Mouse (Mus musculus) embryonic stem cell, embryonic (primary cell): Measurements from ENCODE around the gene Rin2.

Experiments used
- CTCF ChIA-PET, 4 experiments: fragments of 300-600 bp in 2 of 4; fragments of 350-600 bp in 2 of 4; sonication (Branson Sonifier 250); formaldehyde crosslinking; loops; one replicate each; lab custom pipeline; 2022; ENCODE audit warnings: inconsistent platforms in 2 of 4; lab: Charles Lee
- POLR2A ChIA-PET, 4 experiments: fragments of 300-600 bp in 2 of 4; fragments of 350-600 bp in 2 of 4; sonication (Branson Sonifier 250); formaldehyde crosslinking; loops; one replicate each; lab custom pipeline; 2022; ENCODE audit warnings: antibody characterized with exemption in 4 of 4, inconsistent platforms in 1 of 4; lab: Charles Lee

The Rin2 gene

GRCm38 (mm10) chr2:145859932-145860801 is 185.2 kb downstream of the Rin2 start:
- ChIA-PET CTCF (interaction anchor here (0.5 to 1.6 kb wide), 14 partner anchors 12 to 1318 kb away, joined by 3 to 8 read pairs (median 3); no protein-coding TSS in a partner anchor), POLR2A (interaction anchor here in 3 of 4 experiments (0.6 to 1.7 kb wide), 13 partner anchors 9 to 665 kb away, joined by 3 to 8 read pairs (median 4); partner anchors contain the start of genes Cfap61 (in 1 of the 3), Crnkl1 (in 1 of the 3) and Rin2 (in 1 of the 3))

DNA sequence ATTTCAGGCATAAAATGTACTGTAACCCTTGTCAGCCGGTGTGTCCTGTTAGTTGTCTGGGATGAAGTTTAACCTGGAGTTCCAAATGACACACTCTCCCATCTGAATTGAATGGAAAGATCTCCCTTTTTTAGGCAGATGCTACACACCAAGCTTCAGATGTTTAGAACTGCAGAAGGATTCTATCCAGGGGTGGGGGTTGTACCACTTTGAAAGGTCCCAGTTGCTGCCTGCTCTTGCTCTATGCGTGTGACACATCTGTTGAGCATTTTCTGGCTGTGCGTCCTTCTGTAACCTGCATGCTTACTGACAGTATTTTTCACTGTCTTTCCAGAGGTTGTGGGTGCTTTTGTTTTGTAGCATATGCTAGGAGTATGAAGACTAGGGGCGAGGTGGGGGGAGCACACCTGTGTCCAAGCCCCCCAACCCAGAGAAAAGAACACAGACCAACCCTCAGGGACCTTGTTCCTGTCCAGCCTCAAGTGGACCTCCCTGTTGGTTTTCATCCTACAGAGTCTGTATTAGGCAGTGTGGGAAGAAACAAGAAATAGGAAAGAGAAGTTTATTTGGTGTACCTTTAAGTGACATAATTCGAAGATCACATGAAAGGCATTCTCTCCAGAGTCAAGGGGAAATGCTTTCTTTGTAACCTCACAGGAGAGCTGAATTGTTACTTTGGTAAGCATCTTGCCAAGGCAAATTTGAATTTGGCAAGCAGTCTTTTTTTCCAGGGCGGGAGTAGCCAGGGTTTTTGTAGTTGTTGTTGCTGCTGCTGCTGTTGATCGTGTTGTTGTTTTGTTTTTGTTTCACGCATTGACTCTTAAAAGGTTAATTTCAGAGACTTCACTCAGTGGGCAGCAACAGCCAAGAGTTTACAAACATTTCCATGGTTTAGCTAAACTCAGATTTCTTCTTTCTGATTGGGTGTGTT is 186.4 kb downstream of the Rin2 start:
- ChIA-PET CTCF (interaction anchor here in 3 of 4 experiments (0.6 to 1.6 kb wide), 10 partner anchors 13 to 1317 kb away, joined by 3 to 9 read pairs (median 4); no protein-coding TSS in a partner anchor), POLR2A (interaction anchor here in 2 of 4 experiments (0.5 to 1.3 kb wide), 4 partner anchors 10 to 1529 kb away, joined by 3 to 4 read pairs (median 4); no protein-coding TSS in a partner anchor)

DNA sequence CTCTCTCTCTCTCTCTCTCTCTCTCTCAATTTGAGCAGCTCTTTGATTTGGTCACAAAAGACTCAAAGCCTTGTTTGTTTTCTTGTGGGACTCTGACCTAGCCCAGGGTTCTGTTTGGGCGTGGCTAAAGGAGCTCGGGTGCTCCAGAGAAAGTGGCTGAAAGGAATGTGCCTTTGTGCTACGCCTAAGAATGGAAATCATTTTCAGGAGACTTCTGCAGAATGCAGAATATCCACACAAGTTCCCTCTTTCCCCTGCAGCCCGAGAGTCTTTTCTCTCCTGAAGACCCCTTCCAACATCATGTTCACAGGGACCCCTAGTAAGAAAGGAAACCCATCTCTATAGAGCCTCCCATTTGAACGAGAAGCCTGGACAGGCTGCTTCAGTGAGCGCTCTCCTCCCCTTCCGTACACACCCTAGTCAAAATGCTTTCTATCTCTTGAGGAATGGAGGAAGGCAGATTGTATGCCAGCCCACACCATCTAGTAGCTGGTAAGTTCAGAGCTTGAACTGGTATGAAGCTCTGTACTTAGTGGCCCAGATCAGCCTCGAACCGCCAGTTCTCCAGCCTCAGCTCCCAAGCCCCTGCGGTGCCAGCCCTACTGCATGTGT is 187.3 kb downstream of the Rin2 start:
- ChIA-PET CTCF (interaction anchor here in 3 of 4 experiments (0.7 to 1.4 kb wide), 5 partner anchors 9 to 552 kb away, joined by 3 to 5 read pairs (median 4); no protein-coding TSS in a partner anchor), POLR2A (interaction anchor here in 1 of 4 experiments (0.5 to 1.0 kb wide), 7 partner anchors 13 to 1530 kb away, joined by 3 to 4 read pairs (median 3); no protein-coding TSS in a partner anchor)

DNA sequence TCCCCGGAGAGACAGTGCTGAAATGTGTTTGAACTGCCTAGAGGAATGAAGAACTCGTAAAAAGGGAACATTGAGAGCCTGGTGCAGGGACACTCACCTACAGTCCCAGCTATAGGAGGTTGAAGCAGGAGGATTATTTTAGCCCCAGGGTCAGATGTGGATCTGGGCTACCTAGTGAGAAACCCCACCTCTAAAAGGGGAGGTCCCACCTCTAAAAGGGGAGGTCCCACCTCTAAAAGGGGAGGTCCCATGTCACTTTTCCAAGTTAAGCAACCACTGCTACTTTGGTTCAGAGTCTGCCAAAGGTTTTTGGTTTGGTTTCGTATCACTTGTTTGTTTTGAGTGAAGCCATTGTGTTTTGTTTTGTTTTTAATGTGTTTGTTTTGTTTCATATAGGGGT is 190.3 kb downstream of the Rin2 start:
- POLR2A ChIA-PET = no interaction called here
- CTCF ChIA-PET = no interaction called here

- CTCF ChIA-PET = no interaction called here
- POLR2A ChIA-PET = no interaction called here
Observed at GRCm38 (mm10) chr2:145866238-145866637, 191.2 kb downstream of the Rin2 start.

DNA sequence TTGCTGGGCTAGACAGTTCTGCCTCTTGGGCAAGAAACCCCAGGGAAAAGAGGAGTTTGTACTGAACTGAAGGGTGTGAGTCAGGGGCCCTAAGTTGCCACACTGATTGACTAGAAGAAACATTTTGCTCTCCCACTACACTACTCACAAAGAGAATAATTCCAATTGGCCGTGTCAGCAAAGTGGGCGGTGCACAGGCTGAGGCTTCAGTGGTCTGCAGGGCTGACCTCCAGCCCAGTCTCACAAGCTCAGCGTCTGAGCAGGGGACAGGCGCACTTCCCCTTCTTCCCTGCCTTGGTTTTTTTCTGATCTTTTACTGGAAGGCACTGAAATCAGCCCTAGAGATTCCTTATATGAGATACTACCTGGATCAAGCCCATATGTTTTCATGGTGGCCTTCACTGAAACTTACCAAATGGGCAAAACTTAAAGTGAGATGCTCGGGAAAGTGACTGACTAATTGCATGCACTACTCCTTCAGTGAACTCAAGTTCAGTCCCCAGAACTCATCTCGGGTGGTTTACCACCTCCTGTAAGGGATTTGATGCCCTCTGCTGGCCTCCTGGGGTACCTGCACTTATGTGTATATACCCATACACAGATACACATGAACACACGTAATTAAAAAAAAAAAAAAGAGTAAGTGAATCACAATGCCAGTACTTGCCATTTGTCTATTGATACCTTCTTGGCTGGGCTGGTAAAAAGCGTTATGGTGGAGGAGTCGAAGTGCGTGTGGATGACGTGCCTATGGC is 191.9 kb downstream of the Rin2 start:
- POLR2A ChIA-PET = no interaction called here
- CTCF ChIA-PET = no interaction called here

- POLR2A ChIA-PET = interaction anchor here in 1 of 4 experiments (0.6 kb wide), 1 partner anchor 16 kb away, joined by 6 read pairs; no protein-coding TSS in a partner anchor
- CTCF ChIA-PET = interaction anchor here in 2 of 4 experiments (0.6 to 1.6 kb wide), 2 partner anchors 9 to 12 kb away, joined by 3 to 5 read pairs; no protein-coding TSS in a partner anchor
Observed at GRCm38 (mm10) chr2:145871308-145871707, 196.3 kb downstream of the Rin2 start.

DNA sequence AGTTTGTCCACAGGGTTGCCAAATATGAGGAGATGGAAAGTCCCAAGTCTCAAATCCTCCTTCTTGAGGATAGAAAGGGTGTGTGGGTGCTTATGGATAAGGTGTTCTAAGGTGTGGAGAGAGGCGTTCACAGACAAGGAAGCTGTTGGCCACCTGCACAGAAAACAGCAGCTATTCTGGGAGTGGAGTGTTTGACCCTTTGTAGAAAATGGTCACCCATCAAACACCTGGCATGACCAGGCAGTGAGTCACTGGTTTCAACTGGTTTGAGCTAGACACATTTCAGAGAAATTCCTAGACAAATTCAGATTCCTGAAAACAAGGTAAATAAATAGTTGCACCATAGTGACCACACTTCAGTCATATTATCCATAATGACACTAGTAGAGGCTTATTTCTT is 197.1 kb downstream of the Rin2 start:
- ChIA-PET POLR2A (interaction anchor here in 1 of 4 experiments (1.2 kb wide), 1 partner anchor 12 kb away, joined by 3 read pairs; no protein-coding TSS in a partner anchor), CTCF (interaction anchor here in 1 of 4 experiments (1.6 kb wide), 1 partner anchor 11 kb away, joined by 3 read pairs; no protein-coding TSS in a partner anchor)

- CTCF ChIA-PET = interaction anchor here in 2 of 4 experiments (0.6 to 1.2 kb wide), 2 partner anchors 29 to 1110 kb away, joined by 3 to 4 read pairs; no protein-coding TSS in a partner anchor
- POLR2A ChIA-PET = interaction anchor here in 1 of 4 experiments (0.9 to 3.2 kb wide), 2 partner anchors 10 to 11 kb away, joined by 3 to 10 read pairs; no protein-coding TSS in a partner anchor
Observed at GRCm38 (mm10) chr2:145873953-145874352, 198.9 kb downstream of the Rin2 start.

GRCm38 (mm10) chr2:145874879-145875482 is 200.0 kb downstream of the Rin2 start:
- POLR2A ChIA-PET = interaction anchor here in 3 of 4 experiments (0.5 to 3.2 kb wide), 8 partner anchors 10 to 1935 kb away, joined by 3 to 10 read pairs (median 3); no protein-coding TSS in a partner anchor
- CTCF ChIA-PET = interaction anchor here in 1 of 4 experiments (0.6 kb wide), 1 partner anchor 14 kb away, joined by 9 read pairs; no protein-coding TSS in a partner anchor

- ChIA-PET CTCF (no interaction called here), POLR2A (interaction anchor here in 1 of 4 experiments (0.6 kb wide), 1 partner anchor 56 kb away, joined by 4 read pairs; no protein-coding TSS in a partner anchor)
Observed at GRCm38 (mm10) chr2:145877191-145877590, 202.2 kb downstream of the Rin2 start.

DNA sequence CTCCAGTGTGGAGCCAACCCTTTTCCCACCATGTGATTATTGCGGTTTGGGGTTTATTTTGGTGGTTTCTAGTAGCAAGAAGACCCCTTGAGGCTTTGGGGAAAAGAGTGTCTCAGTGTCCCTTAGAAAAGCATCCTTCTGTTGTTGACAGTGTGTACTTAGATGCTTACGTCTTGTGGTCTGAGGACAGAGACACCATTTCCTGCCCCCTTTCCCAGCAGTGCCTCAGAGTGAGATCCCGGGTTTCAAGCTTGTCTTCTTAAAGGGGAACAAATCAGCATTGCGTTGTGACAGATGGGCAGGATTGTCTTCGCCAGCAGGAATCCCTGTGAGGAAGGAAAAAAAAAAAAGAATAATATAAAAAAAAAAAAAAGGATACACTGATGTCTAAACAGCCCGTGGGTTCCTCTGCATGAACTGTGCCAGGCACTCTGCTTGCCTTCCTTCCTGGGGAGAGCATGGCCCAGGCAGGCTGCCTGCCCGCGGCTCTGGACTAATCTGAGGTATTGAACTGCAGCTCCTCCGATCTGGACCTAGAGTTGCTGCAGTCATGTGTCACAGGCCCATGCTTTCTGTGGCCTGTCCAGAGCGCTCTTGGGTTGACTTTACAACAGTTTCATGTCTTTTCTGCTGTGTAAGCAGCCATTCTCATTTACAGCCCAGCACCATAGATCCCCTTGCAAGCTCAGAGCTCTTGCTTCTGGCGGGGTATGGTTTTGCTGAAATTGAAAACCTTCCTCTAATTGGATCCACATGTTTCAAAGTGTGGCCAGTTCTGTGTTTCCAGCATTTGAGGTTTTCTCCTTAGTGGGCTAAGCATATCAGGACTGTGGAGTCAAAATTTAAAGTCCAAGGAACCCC is 206.1 kb downstream of the Rin2 start:
- ChIA-PET POLR2A (interaction anchor here in 2 of 4 experiments (0.6 to 1.5 kb wide), 4 partner anchors 18 to 21 kb away, joined by 3 to 4 read pairs (median 3); partner anchors contain the start of gene Naa20 (in 1 of the 2)), CTCF (interaction anchor here in 2 of 4 experiments (0.7 to 1.4 kb wide), 2 partner anchors 10 to 114 kb away, joined by 6 read pairs; no protein-coding TSS in a partner anchor)

DNA sequence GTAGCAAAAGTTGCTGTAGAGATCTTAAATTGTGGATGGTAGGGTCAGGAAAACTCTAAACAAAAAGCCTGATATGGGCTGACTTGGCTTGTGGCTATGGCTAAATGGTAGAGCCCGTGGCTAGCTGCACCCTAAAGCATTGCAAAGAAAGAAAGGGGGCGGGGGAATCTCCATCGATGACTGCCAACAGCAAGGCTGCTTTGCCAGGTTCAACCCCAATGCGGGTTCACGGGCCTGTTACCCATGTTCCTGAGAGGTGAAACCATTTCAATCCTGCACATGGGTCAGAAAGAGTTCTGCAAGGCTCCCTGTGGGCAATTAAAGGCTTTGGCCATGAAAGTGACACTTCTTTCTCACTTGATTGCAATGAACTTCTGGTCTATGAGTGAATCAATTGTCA is 206.9 kb downstream of the Rin2 start:
- ChIA-PET CTCF (interaction anchor here in 1 of 4 experiments (1.4 kb wide), 1 partner anchor 9 kb away, joined by 6 read pairs; no protein-coding TSS in a partner anchor), POLR2A (interaction anchor here in 1 of 4 experiments (1.3 kb wide), 1 partner anchor 22 kb away, joined by 3 read pairs; no protein-coding TSS in a partner anchor)

- CTCF ChIA-PET = interaction anchor here in 1 of 4 experiments (0.9 kb wide), 1 partner anchor 71 kb away, joined by 3 read pairs; no protein-coding TSS in a partner anchor
Observed at GRCm38 (mm10) chr2:145882398-145882797, 207.4 kb downstream of the Rin2 start.

More at GRCm38 (mm10) chr2:145882398-145882797, 207.4 kb downstream of the Rin2 start:
- POLR2A ChIA-PET = no interaction called here
